Mouse (Mus musculus): ENCODE measurements around the gene 4933416C03Rik. TPM values are rescaled to one million over a fixed set of nuclear protein-coding genes. Genes with fewer than 3 reads are reported as not detected.

The 4933416C03Rik gene
- polyA plus RNA-seq, 2 experiments, result not detected

GRCm38 (mm10) chr10:116130401-116130800 is 16.7 kb upstream of the 4933416C03Rik start:
- no peaks in the 10 kb centered on the region for H3K27me3 ChIP-seq (ENCODE audit: control insufficient read depth, insufficient read depth, low read length)
- H3K4me2 ChIP-seq (ENCODE audit: low read depth), result no peak overlapping the region
- ATAC-seq (ENCODE audit: insufficient read depth) (no peak), DNase-seq (ENCODE audit: low read depth in 3 of 3, low spot score in 3 of 3) (no peak)
- no peak overlapping the region for H3K9ac ChIP-seq (replicated peaks)
- H3K4me3 ChIP-seq (ENCODE audit: insufficient read depth in 1 of 2, low read depth in 2 of 2, low read length in 2 of 2), result no peak overlapping the region
- no peaks in the 10 kb centered on the region for H3K9me3 ChIP-seq (ENCODE audit: control insufficient read depth, low read length)
- no peak overlapping the region for H3K27ac ChIP-seq
- no peak for TF ChIP-seq EP300 (IDR thresholded peaks at IDR 0.05; ENCODE audit: low read depth)
- no peak for TF ChIP-seq CTCF (IDR thresholded peaks at IDR 0.05; ENCODE audit: low read depth)
- WGBS (ENCODE audit: insufficient replicate concordance), result 59% methylated on average over 3 of the region's 3 CpGs
- H3K36me3 ChIP-seq (replicated peaks; ENCODE audit: control insufficient read depth, insufficient read depth, low read depth), result no peaks in the 10 kb centered on the region
- no peaks in the 10 kb centered on the region for H3K4me1 ChIP-seq (replicated peaks; ENCODE audit: control insufficient read depth in 2 of 2, insufficient read depth in 2 of 2, low read length in 1 of 2)

GRCm38 (mm10) chr10:116125364-116125763 is 11.6 kb upstream of the 4933416C03Rik start:
- H3K9me3 ChIP-seq (ENCODE audit: control insufficient read depth, low read length), result no peaks in the 10 kb centered on the region
- no peak overlapping the region for H3K27ac ChIP-seq
- 49% methylated on average over 5 of the region's 5 CpGs for WGBS (ENCODE audit: insufficient replicate concordance)
- no peak for ATAC-seq (ENCODE audit: insufficient read depth)
- H3K4me1 ChIP-seq (replicated peaks; ENCODE audit: control insufficient read depth in 2 of 2, insufficient read depth in 2 of 2, low read length in 1 of 2), result no peaks in the 10 kb centered on the region
- no peak overlapping the region for H3K4me2 ChIP-seq (ENCODE audit: low read depth)
- H3K9ac ChIP-seq (replicated peaks), result no peak overlapping the region
- no peak overlapping the region for H3K4me3 ChIP-seq (ENCODE audit: insufficient read depth in 1 of 2, low read depth in 2 of 2, low read length in 2 of 2)
- no peak for DNase-seq (ENCODE audit: low read depth in 3 of 3, low spot score in 3 of 3)
- TF ChIP-seq EP300 (IDR thresholded peaks at IDR 0.05; ENCODE audit: low read depth) (no peak), CTCF (IDR thresholded peaks at IDR 0.05; ENCODE audit: low read depth) (no peak)
- no peaks in the 10 kb centered on the region for H3K27me3 ChIP-seq (ENCODE audit: control insufficient read depth, insufficient read depth, low read length)
- H3K36me3 ChIP-seq (replicated peaks; ENCODE audit: control insufficient read depth, insufficient read depth, low read depth), result no peaks in the 10 kb centered on the region

DNA sequence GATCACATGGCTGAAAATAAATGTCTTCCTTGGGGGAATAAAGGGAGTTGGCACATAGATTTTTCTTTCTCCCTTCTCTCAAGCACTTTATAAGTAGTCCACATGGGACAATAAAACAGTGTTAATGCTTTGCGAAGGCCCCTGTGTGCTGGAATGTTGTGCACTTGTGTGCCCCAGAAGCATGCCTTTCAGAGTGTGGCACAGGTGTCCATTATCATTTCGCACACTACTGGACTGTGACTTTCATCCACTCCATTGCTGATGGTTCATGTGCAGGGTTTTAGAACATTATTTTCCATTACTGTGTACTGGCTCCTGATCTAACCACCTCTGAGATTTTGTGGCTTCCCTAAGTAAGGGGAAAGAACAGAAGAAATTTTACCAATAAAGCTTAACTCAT is 10.1 kb upstream of the 4933416C03Rik start:
- H3K9ac ChIP-seq (replicated peaks), result no peak overlapping the region
- DNase-seq (ENCODE audit: low read depth in 3 of 3, low spot score in 3 of 3), result no peak
- WGBS (ENCODE audit: insufficient replicate concordance), result 75% methylated on average over 2 of the region's 2 CpGs
- H3K4me3 ChIP-seq (ENCODE audit: insufficient read depth in 1 of 2, low read depth in 2 of 2, low read length in 2 of 2), result no peak overlapping the region
- no peaks in the 10 kb centered on the region for H3K9me3 ChIP-seq (ENCODE audit: control insufficient read depth, low read length)
- no peak overlapping the region for H3K27ac ChIP-seq
- no peaks in the 10 kb centered on the region for H3K36me3 ChIP-seq (replicated peaks; ENCODE audit: control insufficient read depth, insufficient read depth, low read depth)
- H3K27me3 ChIP-seq (ENCODE audit: control insufficient read depth, insufficient read depth, low read length), result no peaks in the 10 kb centered on the region
- H3K4me1 ChIP-seq (replicated peaks; ENCODE audit: control insufficient read depth in 2 of 2, insufficient read depth in 2 of 2, low read length in 1 of 2), result no peaks in the 10 kb centered on the region
- no peak for ATAC-seq (ENCODE audit: insufficient read depth)
- no peak for TF ChIP-seq CTCF (IDR thresholded peaks at IDR 0.05; ENCODE audit: low read depth)
- TF ChIP-seq EP300 (IDR thresholded peaks at IDR 0.05; ENCODE audit: low read depth), result no peak
- no peak overlapping the region for H3K4me2 ChIP-seq (ENCODE audit: low read depth)

DNA sequence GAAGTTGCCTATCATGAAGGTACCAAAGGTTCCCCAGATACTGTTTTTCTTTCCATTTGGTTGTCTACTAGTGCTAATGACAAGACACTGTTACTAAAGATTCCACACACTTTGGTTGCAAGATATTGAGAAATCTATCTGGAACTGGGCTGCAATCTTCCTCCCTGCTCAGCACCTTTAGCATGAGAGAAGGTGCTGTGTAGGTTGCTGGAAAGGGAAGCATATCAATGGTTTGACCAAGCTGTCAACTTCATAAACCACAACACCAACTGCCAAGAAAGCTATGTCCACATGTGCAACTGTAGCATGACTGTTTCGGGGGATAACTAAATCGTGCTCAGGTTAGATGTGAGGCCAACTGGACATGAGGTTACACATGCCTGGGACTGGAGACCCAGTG is 7.7 kb upstream of the 4933416C03Rik start:
- DNase-seq (ENCODE audit: low read depth in 3 of 3, low spot score in 3 of 3) (no peak), ATAC-seq (ENCODE audit: insufficient read depth) (no peak)
- Histone ChIP-seq H3K9me3 (ENCODE audit: control insufficient read depth, low read length) (no peaks in the 10 kb centered on the region), H3K4me2 (ENCODE audit: low read depth) (no peak overlapping the region), H3K9ac (replicated peaks) (no peak overlapping the region), H3K4me1 (replicated peaks; ENCODE audit: control insufficient read depth in 2 of 2, insufficient read depth in 2 of 2, low read length in 1 of 2) (0 out of 4 replicates have a peak, but pooled peaks cover 0 to 2% of the 10 kb centered on the region in 2 experiments), H3K27me3 (ENCODE audit: control insufficient read depth, insufficient read depth, low read length) (no peaks in the 10 kb centered on the region), H3K27ac (no peak overlapping the region), H3K4me3 (ENCODE audit: insufficient read depth in 1 of 2, low read depth in 2 of 2, low read length in 2 of 2) (no peak overlapping the region), H3K36me3 (replicated peaks; ENCODE audit: control insufficient read depth, insufficient read depth, low read depth) (no peaks in the 10 kb centered on the region)
- 18% methylated on average over 2 of the region's 2 CpGs for WGBS (ENCODE audit: insufficient replicate concordance)
- TF ChIP-seq EP300 (IDR thresholded peaks at IDR 0.05; ENCODE audit: low read depth) (peak; percentile 34), CTCF (IDR thresholded peaks at IDR 0.05; ENCODE audit: low read depth) (no peak)

- no peaks in the 10 kb centered on the region for H3K9me3 ChIP-seq (ENCODE audit: control insufficient read depth, low read length)
- ATAC-seq (ENCODE audit: insufficient read depth) (no peak), DNase-seq (ENCODE audit: low read depth in 3 of 3, low spot score in 3 of 3) (no peak)
- TF ChIP-seq EP300 (IDR thresholded peaks at IDR 0.05; ENCODE audit: low read depth) (no peak), CTCF (IDR thresholded peaks at IDR 0.05; ENCODE audit: low read depth) (no peak)
- no peaks in the 10 kb centered on the region for H3K36me3 ChIP-seq (replicated peaks; ENCODE audit: control insufficient read depth, insufficient read depth, low read depth)
- H3K4me3 ChIP-seq (ENCODE audit: insufficient read depth in 1 of 2, low read depth in 2 of 2, low read length in 2 of 2), result no peak overlapping the region
- no peak overlapping the region for H3K9ac ChIP-seq (replicated peaks)
- no peak overlapping the region for H3K27ac ChIP-seq
- no peaks in the 10 kb centered on the region for H3K27me3 ChIP-seq (ENCODE audit: control insufficient read depth, insufficient read depth, low read length)
- H3K4me1 ChIP-seq (replicated peaks; ENCODE audit: control insufficient read depth in 2 of 2, insufficient read depth in 2 of 2, low read length in 1 of 2), result 0 out of 4 replicates have a peak, but pooled peaks cover 0 to 2% of the 10 kb centered on the region in 2 experiments
- no peak overlapping the region for H3K4me2 ChIP-seq (ENCODE audit: low read depth)
- 33% methylated on average over 8 of the region's 8 CpGs for WGBS (ENCODE audit: insufficient replicate concordance)
Measured at GRCm38 (mm10) chr10:116117060-116117459, 3.3 kb upstream of the 4933416C03Rik start.
